Mouse (Mus musculus) erythroid progenitor cell, adult 5-6 weeks (primary cell): ENCODE measurements around the gene D10Wsu102e. TPM values are rescaled to one million over a fixed set of nuclear protein-coding genes. Genes with fewer than 3 reads are reported as not detected.
"Not testable (repeated sequence)": the region's sequence is repeated elsewhere in the genome, so short reads cannot be mapped to it uniquely, and the experiment has no call there.

Experiments used
- ATAC-seq: replicated peaks from 2 replicates; pipeline ENCODE4 v1.8.0; 2016; ENCODE audit warnings: moderate number of reproducible peaks, mild to moderate bottlenecking, moderate TSS enrichment, inconsistent platforms; ENCODE audit not compliant: poor library complexity, low FRiP score, severe bottlenecking
- total RNA-seq, 2 experiments: library from RNA; stranded (forward) in 1 of 2; stranded (reverse) in 1 of 2; fragments of 150-400 nt in 1 of 2; fragments of 186-747, 209-891 nt in 1 of 2; gene quantifications; 2 replicates each; pipeline versions ENCODE4 v1.2.3 to v1.2.4; 2015 to 2017; ENCODE audit warnings: low replicate concordance in 2 of 2

Gene D10Wsu102e
- total RNA-seq, 2 experiments from 2014 or later, result under 0.01 to 0.15 TPM

DNA sequence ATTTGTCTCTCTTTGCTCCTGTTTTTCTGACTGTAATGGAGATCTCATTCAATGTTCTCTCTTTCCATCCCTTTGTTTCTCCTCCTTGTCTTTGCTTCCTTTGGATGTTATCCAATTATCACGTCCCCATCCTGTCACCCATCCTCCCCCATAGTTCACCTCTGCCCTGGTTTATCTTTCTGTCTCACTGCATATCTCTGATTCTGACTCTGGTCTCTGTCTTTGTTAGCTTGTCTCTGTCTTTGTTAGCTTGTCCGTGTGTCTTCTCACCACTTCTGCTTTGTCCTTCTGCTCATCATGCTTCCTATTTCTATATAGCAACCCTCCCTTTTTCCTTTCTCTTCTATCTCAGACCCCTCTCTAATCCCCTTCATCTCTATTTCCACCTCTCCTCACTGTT, 23.0 kb downstream of the D10Wsu102e start:
- no peak for ATAC-seq

- ATAC-seq, result peak; percentile 49; the same call in 1 of the 2 replicates
Observed at GRCm38 (mm10) chr10:83383863-83384262, 23.8 kb downstream of the D10Wsu102e start.

GRCm38 (mm10) chr10:83384456-83385215, 24.6 kb downstream of the D10Wsu102e start:
- no peak for ATAC-seq

DNA sequence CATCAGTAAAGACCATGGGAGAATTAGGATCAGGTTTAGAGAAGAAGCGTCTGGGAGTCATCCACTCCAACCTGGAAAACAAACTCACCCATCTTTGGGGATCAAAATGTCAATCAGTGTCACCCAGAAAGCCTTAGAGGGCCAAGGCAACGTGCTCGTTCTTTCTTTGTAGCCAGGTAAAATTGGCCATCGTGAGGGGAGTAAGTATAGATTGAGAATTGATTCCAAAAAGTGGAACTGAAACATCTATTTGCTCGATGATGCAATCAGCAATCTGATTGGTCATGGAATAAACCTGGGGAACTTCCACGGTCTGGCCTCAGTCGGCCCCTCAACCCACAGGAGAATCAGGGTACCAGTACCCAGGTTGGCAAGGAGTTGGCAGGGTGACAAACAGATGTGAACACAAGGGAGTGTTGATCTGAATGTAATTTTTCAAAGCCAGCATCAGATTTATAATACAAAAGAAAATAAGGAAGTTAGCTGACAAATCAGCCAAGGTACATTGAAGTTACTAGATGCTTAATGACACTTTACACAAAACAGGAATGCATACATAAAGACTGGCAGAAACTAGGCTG, 25.4 kb downstream of the D10Wsu102e start:
- no peak for ATAC-seq

DNA sequence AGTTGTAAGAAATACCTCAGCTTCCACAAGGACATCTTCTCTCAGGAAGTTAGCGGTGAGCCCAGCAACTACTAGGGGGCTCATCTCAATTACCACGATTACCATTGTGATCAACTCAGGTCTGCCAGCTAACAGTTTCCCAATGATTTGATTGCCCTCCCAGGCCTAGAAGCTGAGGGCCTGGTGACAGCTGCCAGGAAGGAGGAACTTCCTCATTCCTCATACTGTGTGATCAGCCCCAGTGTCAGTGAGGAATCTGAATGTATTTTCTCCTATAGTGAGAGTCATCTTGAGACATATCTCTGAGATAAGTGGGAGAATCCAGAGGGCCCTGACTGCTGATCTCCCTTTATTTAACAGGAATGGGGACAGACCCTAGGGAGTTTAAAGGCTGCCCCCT, 37.3 kb downstream of the D10Wsu102e start:
- no peak for ATAC-seq

DNA sequence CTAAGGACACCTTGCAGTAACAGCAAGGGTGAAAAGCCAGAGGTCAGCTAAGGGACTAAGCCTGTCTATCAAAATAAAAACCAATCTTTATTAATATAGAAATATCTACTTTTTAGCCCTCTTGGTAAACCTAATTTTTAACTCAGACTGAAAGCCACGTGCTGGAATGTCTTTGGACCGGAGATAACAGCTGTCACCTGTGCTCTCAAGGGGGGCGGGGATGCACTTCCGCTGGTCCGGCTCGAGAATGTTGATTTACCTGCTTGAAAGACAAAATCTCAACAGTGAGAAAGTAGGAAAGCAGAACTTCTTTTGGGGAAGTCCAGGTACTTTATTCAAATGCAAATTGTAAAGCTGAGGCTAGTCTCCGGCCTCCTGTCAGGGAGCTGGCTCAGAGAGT, 40.9 kb downstream of the D10Wsu102e start:
- ATAC-seq, result not testable (repeated sequence)

DNA sequence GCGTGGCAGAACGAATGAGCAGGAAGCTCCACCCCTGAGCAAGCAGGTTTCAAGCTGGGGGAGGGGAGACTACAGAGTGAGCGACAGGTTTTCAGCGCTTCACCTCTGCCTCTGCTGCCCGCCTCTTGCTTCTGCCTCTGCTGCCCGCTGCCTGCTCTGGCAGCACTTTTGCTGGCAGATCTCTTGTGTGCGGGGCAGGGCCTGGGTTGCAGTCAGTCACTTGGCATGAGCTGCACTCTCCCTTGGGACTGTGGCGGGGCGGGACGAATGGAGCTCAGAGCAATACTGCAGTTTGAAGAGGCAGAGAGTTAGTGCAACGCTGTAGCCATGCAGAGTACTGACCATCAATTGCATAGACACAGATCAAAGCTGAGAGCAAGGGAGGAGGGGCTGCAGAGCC, 45.0 kb downstream of the D10Wsu102e start:
- no peak for ATAC-seq

DNA sequence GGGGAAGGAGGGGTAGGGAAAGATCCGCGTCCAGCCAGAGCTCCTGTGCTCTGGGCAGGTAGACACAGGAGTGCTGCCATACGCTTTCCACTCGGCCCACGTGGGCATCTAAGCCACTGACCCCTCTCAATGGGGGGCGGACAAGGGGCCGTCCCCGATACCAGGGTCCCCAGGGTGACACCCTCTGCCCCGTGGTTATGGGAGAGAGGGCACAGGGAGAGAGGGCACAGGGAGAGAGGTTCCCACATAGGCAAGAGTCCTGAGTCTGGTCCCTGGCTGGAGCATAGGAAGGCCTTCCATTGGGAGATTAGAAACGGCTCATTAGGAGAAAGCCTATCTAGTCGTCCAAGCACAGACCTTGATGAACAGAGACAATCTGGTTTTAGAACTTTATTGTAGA, 45.7 kb downstream of the D10Wsu102e start:
- ATAC-seq, result no peak

- no peak for ATAC-seq
Observed at GRCm38 (mm10) chr10:83407141-83407540, 47.1 kb downstream of the D10Wsu102e start.

- ATAC-seq, result not testable (repeated sequence)
Observed at GRCm38 (mm10) chr10:83418466-83418865, 58.4 kb downstream of the D10Wsu102e start.

DNA sequence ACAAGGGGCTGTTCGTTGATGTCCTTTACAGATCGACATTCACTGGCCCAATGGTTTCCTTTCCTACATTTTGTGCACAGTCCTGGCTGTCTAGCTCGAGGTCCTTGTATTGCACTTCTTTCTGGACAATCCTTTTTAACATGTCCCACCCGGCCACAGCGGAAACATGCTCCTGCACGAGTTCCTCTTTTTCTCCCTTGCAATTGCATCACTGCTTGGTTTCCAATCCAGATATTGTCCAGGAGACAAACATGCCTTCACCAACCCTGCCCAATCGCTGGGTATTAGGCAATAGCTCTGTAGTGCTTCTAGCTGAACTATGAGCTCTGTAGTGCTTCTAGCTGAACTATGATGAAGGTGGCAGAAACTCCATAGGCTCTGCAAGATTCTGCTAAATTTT, 88.6 kb downstream of the D10Wsu102e start:
- ATAC-seq, result no peak

DNA sequence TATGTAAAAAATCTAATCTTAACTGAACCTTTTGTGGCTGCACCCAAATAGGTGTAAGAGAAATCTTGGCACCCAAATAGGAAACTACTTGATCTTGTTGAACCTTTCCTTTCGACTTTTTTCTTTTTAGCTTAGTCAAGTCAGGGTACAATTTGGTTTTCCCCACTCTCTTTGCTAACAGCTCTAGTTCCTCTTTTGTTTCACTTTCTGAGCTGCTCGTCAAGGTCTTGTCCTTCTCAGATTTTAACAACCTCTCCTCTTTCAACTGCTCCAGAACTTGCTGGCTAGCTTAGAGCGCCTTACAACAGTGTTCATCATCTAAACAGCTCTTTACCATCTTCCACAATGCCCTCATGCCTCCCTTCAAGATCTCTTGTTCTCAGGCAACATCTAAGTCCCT, 97.5 kb downstream of the D10Wsu102e start:
- ATAC-seq, result no peak

GRCm38 (mm10) chr10:83475226-83475625, 115.2 kb downstream of the D10Wsu102e start:
- no peak for ATAC-seq

GRCm38 (mm10) chr10:83477286-83477685, 117.3 kb downstream of the D10Wsu102e start:
- ATAC-seq, result no peak

DNA sequence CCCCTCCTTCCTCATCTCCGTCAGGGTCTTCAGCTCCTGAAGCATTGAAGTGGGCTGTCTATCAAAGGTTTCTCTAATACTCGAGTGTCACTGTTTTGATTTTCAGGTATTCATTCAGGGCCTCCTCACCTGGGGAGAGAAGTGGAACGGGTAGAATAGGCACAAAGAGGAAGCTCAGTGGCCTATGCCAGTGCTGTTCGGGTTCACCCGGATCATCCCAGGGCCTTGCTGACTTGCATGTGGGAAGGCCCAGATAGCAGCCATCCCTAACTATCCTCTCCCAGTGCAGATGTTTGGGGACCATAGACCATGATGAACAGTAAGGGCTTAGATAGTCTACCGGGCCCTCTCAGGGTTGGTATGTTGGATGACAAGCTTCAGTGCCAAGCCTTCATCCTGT, 130.5 kb downstream of the D10Wsu102e start:
- ATAC-seq, result no peak

DNA sequence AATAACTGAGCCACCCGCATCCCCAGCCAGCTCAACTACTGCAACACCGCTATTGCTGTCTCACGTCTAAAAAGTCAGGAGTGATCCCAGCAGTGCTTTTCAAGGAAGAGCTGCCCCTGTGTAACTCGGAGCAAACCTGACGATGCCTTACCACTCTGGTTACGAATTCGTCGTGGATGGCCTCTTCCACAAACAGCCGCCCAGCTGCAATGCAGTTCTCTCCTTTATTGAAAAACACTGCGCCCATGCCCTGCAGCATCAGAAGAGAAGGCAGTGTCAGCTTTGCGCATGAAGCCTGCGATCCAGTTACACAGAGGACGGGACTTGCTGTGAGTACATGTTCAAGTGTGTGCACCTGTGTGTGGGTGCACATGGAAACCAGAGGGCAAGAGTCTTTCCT, 137.3 kb downstream of the D10Wsu102e start:
- no peak for ATAC-seq

DNA sequence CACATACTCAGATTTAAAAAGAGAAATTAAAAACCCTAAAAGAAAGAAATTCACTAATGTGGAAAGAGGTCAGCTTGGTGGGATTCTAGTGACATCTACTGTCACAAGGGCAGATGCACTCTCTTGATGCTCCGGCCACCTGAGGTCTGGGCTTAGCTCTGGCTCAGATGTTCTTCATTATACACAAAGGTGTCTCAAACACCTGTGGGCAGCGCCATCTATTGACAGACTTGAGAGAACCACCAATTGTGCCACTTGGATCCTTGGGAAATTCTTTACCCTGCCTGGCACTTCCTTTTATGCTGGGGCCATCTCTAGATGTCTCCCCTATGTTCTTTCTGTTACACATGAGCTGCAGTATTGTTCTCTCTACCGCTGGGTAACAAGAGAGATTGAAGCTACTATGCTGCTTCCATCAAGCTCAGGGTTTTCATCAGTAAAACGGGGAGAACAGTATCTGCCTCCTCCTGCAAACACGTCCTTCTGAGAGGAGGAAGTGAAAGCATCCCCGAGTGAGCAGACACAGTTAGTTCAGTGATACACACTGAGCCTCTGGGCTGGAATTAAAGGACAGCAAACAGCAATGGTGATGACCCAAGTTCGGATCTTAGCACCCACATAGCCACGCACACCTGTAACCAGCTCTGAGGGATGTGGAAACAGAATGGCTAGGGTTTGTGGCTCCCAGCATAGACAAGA, 149.1 kb downstream of the D10Wsu102e start:
- no peak for ATAC-seq

DNA sequence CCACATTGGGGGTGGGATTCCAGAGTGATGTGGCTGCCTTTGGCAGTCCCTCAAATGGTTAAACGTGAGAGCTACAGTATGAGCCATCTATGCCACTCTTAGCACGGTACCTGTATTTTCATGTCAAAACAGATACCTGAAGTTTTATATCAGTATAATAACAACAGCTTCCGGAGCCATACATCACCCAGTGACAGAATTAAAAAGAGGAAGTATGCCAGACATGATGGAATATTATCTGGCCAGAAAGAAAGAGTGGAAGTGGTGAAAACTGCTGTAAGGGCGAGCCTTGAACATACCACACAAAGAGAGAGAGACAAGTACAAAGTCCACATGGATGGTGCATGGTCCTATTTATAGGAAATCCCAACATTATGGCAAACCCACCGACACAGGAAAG, 151.3 kb downstream of the D10Wsu102e start:
- no peak for ATAC-seq

DNA sequence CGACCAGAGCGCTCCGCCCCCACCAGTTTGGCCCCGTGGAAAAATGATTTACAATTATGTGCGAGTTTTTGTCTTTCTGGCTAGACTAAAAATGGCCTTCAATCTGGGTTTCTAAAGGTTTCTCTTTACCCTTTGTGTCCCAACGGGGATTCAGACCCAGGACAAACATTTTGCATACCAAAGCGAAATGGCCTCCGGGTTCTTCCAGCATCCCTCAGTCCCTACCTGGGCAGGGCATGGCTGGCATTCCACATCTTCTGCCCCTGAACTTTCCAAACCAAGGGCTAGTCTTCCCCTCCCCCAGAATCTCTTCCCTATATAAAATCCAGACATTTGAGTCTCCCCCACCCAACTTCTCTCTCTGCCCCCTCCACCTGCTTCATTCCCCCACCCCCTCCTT, 153.7 kb downstream of the D10Wsu102e start:
- no peak for ATAC-seq

DNA sequence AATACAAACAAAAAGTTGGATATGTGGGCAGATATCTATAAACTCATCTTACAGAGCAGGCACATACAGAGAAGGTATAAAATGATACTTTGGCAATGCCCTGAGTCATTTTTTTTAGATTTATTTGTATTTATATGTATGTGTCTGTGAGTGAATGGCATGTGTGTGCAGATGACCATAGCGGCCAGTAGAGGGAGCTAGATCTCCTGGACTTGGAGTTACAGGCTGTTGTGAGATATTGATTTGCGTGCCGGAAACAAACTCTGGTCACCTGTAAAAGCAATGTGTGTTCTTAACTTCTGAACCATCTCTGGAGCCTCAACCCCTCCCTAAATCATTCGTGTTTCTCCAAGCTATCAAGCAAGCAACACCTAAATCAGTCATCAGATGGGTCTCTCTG, 161.0 kb downstream of the D10Wsu102e start:
- ATAC-seq, result no peak

- ATAC-seq, result not testable (repeated sequence)
Observed at GRCm38 (mm10) chr10:83524238-83524637, 164.2 kb downstream of the D10Wsu102e start.
